19 mouse cellular contexts compared by ENCODE assay signal in the genomic region with DNA sequence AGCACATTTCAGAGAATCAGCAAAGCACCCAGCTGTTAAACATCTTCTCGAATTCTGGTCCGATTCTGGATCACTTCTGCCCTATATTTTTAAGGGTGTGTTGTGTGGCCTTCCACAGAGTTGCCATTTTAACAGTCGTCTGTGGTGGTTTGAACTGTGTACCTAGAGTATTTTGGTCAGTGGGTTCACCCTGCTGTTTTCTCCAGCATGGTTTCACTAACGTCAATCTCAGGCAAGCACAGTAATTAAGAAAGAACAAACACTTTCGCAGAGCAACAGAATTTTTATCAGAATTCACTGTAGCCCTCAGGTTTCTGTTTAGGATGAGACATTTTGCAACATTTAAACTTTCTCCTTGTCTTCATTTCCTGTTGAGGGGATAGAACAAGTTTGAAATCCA.
"Had no signal": no experiment of that assay in that cellular context is flagged by ENCODE, and none has a peak within 500 bp of the region (broad histone marks: within the 10 kb centered on the region; RNA-seq: fewer than 3 reads in every experiment).

No protein-coding gene starts in this region.

- H3K9ac ChIP-seq: embryonic facial prominence, embryonic 12.5 days; embryonic facial prominence, embryonic 13.5 days; embryonic facial prominence, embryonic 15.5 days; forebrain, embryonic 12.5 days; forebrain, embryonic 13.5 days; forebrain, embryonic 15.5 days; forebrain, postnatal 0 days had no signal

- H3K27me3 ChIP-seq: embryonic facial prominence, embryonic 12.5 days; embryonic facial prominence, embryonic 13.5 days; embryonic facial prominence, embryonic 15.5 days; forebrain, embryonic 12.5 days; forebrain, embryonic 13.5 days; forebrain, embryonic 15.5 days had no signal

- H3K36me3 ChIP-seq: embryonic facial prominence, embryonic 12.5 days; embryonic facial prominence, embryonic 13.5 days; embryonic facial prominence, embryonic 15.5 days; forebrain, embryonic 12.5 days; forebrain, embryonic 15.5 days had no signal

- H3K4me1 ChIP-seq: embryonic facial prominence, embryonic 15.5 days; forebrain, embryonic 12.5 days; forebrain, embryonic 13.5 days had no signal

- H3K9me3 ChIP-seq: embryonic facial prominence, embryonic 10.5 days; embryonic facial prominence, embryonic 12.5 days; embryonic facial prominence, embryonic 13.5 days; embryonic facial prominence, embryonic 15.5 days; forebrain, embryonic 10.5 days; forebrain, embryonic 12.5 days; forebrain, embryonic 13.5 days; forebrain, embryonic 15.5 days had no signal

- H3K4me2 ChIP-seq: embryonic facial prominence, embryonic 12.5 days; embryonic facial prominence, embryonic 13.5 days; embryonic facial prominence, embryonic 15.5 days; forebrain, embryonic 12.5 days; forebrain, embryonic 13.5 days; forebrain, embryonic 15.5 days had no signal

- DNase-seq: embryo, embryonic 11 days; forebrain, postnatal 0 days; gastrocnemius, adult 2 months; gastrocnemius, postnatal 10 days; gastrocnemius, postnatal 14 days; gastrocnemius, postnatal 25 days; gastrocnemius, postnatal 36 days; heart, adult 11 months; heart, adult 18-20 months; heart, adult 2 months had no signal

- H3K4me3 ChIP-seq: embryonic facial prominence, embryonic 10.5 days; embryonic facial prominence, embryonic 12.5 days; embryonic facial prominence, embryonic 13.5 days; embryonic facial prominence, embryonic 15.5 days; erythroblast, embryonic 14.5 days; forebrain, embryonic 10.5 days; forebrain, embryonic 12.5 days; forebrain, embryonic 13.5 days; forebrain, embryonic 15.5 days; gastrocnemius, adult 2 months; heart, adult 2 months had no signal

- H3K27ac ChIP-seq: embryonic facial prominence, embryonic 10.5 days; embryonic facial prominence, embryonic 12.5 days; embryonic facial prominence, embryonic 13.5 days; embryonic facial prominence, embryonic 15.5 days; forebrain, embryonic 10.5 days; forebrain, embryonic 12.5 days; forebrain, embryonic 13.5 days; forebrain, embryonic 15.5 days; gastrocnemius, adult 2 months; heart, adult 2 months had no signal
